Mouse (Mus musculus) ovary, postnatal 36 days (tissue): ENCODE data around the gene Tbc1d20.
"Not testable (repeated sequence)": the region's sequence is repeated elsewhere in the genome, so short reads cannot be mapped to it uniquely, and the experiment has no call there.

Experiments used
- DNase-seq: peaks from one replicate; pipeline ENCODE4 v3.0.0; 2022; ENCODE audit warnings: low spot score, mixed read lengths

The Tbc1d20 gene

GRCm38 (mm10) chr2:152326654-152327053 is 33.0 kb downstream of the Tbc1d20 start:
- no peak for DNase-seq

- no peak for DNase-seq
Observed at GRCm38 (mm10) chr2:152327980-152328379, 34.4 kb downstream of the Tbc1d20 start.

GRCm38 (mm10) chr2:152330858-152331423 is 37.3 kb downstream of the Tbc1d20 start:
- DNase-seq: no peak

GRCm38 (mm10) chr2:152332101-152332825 is 38.6 kb downstream of the Tbc1d20 start, which contains the start of gene Rbck1:
Rbck1 (minus strand) TSS chr2:152332653.
- peak; percentile 85 for DNase-seq

- DNase-seq: no peak
Observed at GRCm38 (mm10) chr2:152333345-152334006, 39.8 kb downstream of the Tbc1d20 start.

- no peak for DNase-seq
Observed at GRCm38 (mm10) chr2:152335289-152335820, 41.7 kb downstream of the Tbc1d20 start.

GRCm38 (mm10) chr2:152336856-152337255 is 43.2 kb downstream of the Tbc1d20 start:
- no peak for DNase-seq

- no peak for DNase-seq
Observed at GRCm38 (mm10) chr2:152337591-152338212, 44.1 kb downstream of the Tbc1d20 start.

GRCm38 (mm10) chr2:152338319-152338718 is 44.7 kb downstream of the Tbc1d20 start:
- DNase-seq: no peak

GRCm38 (mm10) chr2:152339631-152340179 is 46.1 kb downstream of the Tbc1d20 start:
- DNase-seq: no peak

GRCm38 (mm10) chr2:152343329-152344213 is 49.9 kb downstream of the Tbc1d20 start, which contains the start of gene Trib3:
Trib3 (minus strand) TSS chr2:152344032.
- peak; percentile 80 for DNase-seq

- no peak for DNase-seq
Observed at GRCm38 (mm10) chr2:152344361-152344760, 50.7 kb downstream of the Tbc1d20 start.

- no peak for DNase-seq
Observed at GRCm38 (mm10) chr2:152344909-152345308, 51.3 kb downstream of the Tbc1d20 start.

- DNase-seq: no peak
Observed at GRCm38 (mm10) chr2:152345393-152345792, 51.8 kb downstream of the Tbc1d20 start.

GRCm38 (mm10) chr2:152346776-152347465 is 53.3 kb downstream of the Tbc1d20 start:
- no peak for DNase-seq

GRCm38 (mm10) chr2:152347722-152348121 is 54.1 kb downstream of the Tbc1d20 start:
- no peak for DNase-seq

- DNase-seq: no peak
Observed at GRCm38 (mm10) chr2:152349205-152349604, 55.6 kb downstream of the Tbc1d20 start.

- DNase-seq: peak; percentile 39
Observed at GRCm38 (mm10) chr2:152349842-152350540, 56.4 kb downstream of the Tbc1d20 start.

GRCm38 (mm10) chr2:152357254-152357653 is 63.6 kb downstream of the Tbc1d20 start:
- no peak for DNase-seq

- not testable (repeated sequence) for DNase-seq
Observed at GRCm38 (mm10) chr2:152358977-152359376, 65.3 kb downstream of the Tbc1d20 start.
